Mouse (Mus musculus) embryonic facial prominence, embryonic 14.5 days (tissue): ENCODE measurements around the gene Pglyrp1. TPM values are rescaled to one million over a fixed set of nuclear protein-coding genes. Genes with fewer than 3 reads are reported as not detected.

Experiments used
- ATAC-seq: fragments of 200-750 bp; cut with Nextera tagmentation; 2 replicates; pipeline ENCODE4 v1.8.0; 2017; ENCODE audit warnings: low read depth, moderate number of reproducible peaks, moderate TSS enrichment
- DNase-seq: peaks from one replicate; pipeline ENCODE4 v3.0.0-alpha.2; 2015; ENCODE audit warnings: low spot score
- H3K27ac ChIP-seq: fragments of 300-500 bp; sonication (generic); replicated peaks from 2 replicates; pipeline ENCODE4 v1.5.1; 2014; ENCODE audit warnings: low read depth, mild to moderate bottlenecking, low read length, moderate library complexity
- H3K27me3 ChIP-seq: fragments of 300-500 bp; sonication (generic); replicated peaks from 2 replicates; pipeline ENCODE4 v1.6.1; 2014; ENCODE audit warnings: low read length; ENCODE audit not compliant: control insufficient read depth, insufficient read depth
- H3K36me3 ChIP-seq: fragments of 300-500 bp; sonication (generic); 2 replicates; pipeline ENCODE4 v1.6.1; 2014; ENCODE audit warnings: low read length, mixed read lengths; ENCODE audit not compliant: control insufficient read depth, insufficient read depth
- H3K4me1 ChIP-seq: fragments of 300-500 bp; sonication (generic); 2 replicates; pipeline ENCODE4 v1.6.1; 2014; ENCODE audit warnings: antibody characterized with exemption, low read length; ENCODE audit not compliant: control insufficient read depth, insufficient read depth
- H3K4me2 ChIP-seq: fragments of 300-500 bp; sonication (generic); 2 replicates; pipeline ENCODE4 v1.6.1; 2014; ENCODE audit warnings: low read depth, mild to moderate bottlenecking, low read length, moderate library complexity, mixed read lengths
- H3K4me3 ChIP-seq: fragments of 300-500 bp; sonication (generic); 2 replicates; pipeline ENCODE4 v1.5.1; 2014; ENCODE audit warnings: low read depth, mild to moderate bottlenecking, low read length
- H3K9ac ChIP-seq: fragments of 300-500 bp; sonication (generic); 2 replicates; pipeline ENCODE4 v1.6.1; 2014; ENCODE audit warnings: low read depth, mild to moderate bottlenecking, low read length, moderate library complexity, mixed read lengths
- H3K9me3 ChIP-seq: fragments of 300-500 bp; sonication (generic); 2 replicates; pipeline ENCODE4 v1.6.1; 2016; ENCODE audit warnings: low read length; ENCODE audit not compliant: control insufficient read depth
- WGBS: fragments of 180-500 bp; shearing (Covaris S2); extraction: QIAGEN DNeasy Blood & Tissue Kit; methylation state at CpG from one replicate; pipeline ENCODE4 v1.1.7; 2014; 5-methylcytosine and 5-hydroxymethylcytosine counted together
- polyA plus RNA-seq: library from polyadenylated mRNA; unstranded; fragments of >200 nt; fragmentation: Nextera tagmentation; extraction: Ambion mirVana; gene quantifications from 2 replicates; pipeline ENCODE4 v1.2.1, GENCODE M21; 2014

Pglyrp1 gene
- polyA plus RNA-seq, 1 experiment from 2014 or later: 10.0 TPM

GRCm38 (mm10) chr7:18893009-18893408 is 21.9 kb downstream of the Pglyrp1 start:
- Histone ChIP-seq H3K4me3 (peak overlapping the region; percentile 41; the same call in 1 of the 2 replicates), H3K4me1 (peaks cover 9% of the 10 kb centered on the region; the same call in 1 of the 2 replicates), H3K27ac (no peak overlapping the region), H3K4me2 (peak overlapping the region; percentile 85), H3K27me3 (0 out of 2 replicates have a peak, but pooled peaks cover 8% of the 10 kb centered on the region), H3K9ac (no peak overlapping the region), H3K36me3 (no peaks in the 10 kb centered on the region), H3K9me3 (no peaks in the 10 kb centered on the region)
- ATAC-seq (peak; percentile 12; the same call in 1 of the 2 replicates), DNase-seq (no peak)
- WGBS: 21% methylated on average over 7 of the region's 27 CpGs

- peak; percentile 68 for DNase-seq
- Histone ChIP-seq H3K4me3 (peak overlapping the region; percentile 40), H3K36me3 (peaks cover 6% of the 10 kb centered on the region; the same call in 1 of the 2 replicates), H3K9ac (peak overlapping the region; percentile 58), H3K9me3 (no peaks in the 10 kb centered on the region), H3K4me1 (peaks cover 9% of the 10 kb centered on the region; the same call in 1 of the 2 replicates), H3K27me3 (0 out of 2 replicates have a peak, but pooled peaks cover 8% of the 10 kb centered on the region), H3K4me2 (peak overlapping the region; percentile 85), H3K27ac (no peak overlapping the region)
- WGBS: under 1% methylated on average over 28 of the region's 41 CpGs
- ATAC-seq: peak; percentile 45
These were observed 22.7 kb downstream of the Pglyrp1 start for GRCm38 (mm10) chr7:18893651-18894430.

- Histone ChIP-seq H3K27me3 (0 out of 2 replicates have a peak, but pooled peaks cover 8% of the 10 kb centered on the region), H3K9me3 (no peaks in the 10 kb centered on the region), H3K4me1 (peaks cover 9% of the 10 kb centered on the region; the same call in 1 of the 2 replicates), H3K27ac (no peak overlapping the region), H3K4me2 (no peak overlapping the region), H3K9ac (no peak overlapping the region), H3K4me3 (no peak overlapping the region), H3K36me3 (peaks cover 25% of the 10 kb centered on the region)
- WGBS: 38% methylated on average over 5 of the region's 5 CpGs
- DNase-seq (peak; percentile 32), ATAC-seq (no peak)
These were observed 25.4 kb downstream of the Pglyrp1 start for GRCm38 (mm10) chr7:18896536-18896935.

- Histone ChIP-seq H3K9ac (no peak overlapping the region), H3K36me3 (peaks cover 31% of the 10 kb centered on the region), H3K27ac (no peak overlapping the region), H3K9me3 (no peaks in the 10 kb centered on the region), H3K4me1 (no peaks in the 10 kb centered on the region), H3K27me3 (no peaks in the 10 kb centered on the region), H3K4me2 (no peak overlapping the region), H3K4me3 (no peak overlapping the region)
- ATAC-seq (no peak), DNase-seq (no peak)
- 72% methylated on average over 1 of the region's 2 CpGs for WGBS
These were observed 29.4 kb downstream of the Pglyrp1 start for GRCm38 (mm10) chr7:18900513-18900912.

- DNase-seq (no peak), ATAC-seq (no peak)
- 69% methylated on average over 3 of the region's 3 CpGs for WGBS
These were observed 31.4 kb downstream of the Pglyrp1 start for GRCm38 (mm10) chr7:18902486-18902885.

GRCm38 (mm10) chr7:18904971-18905370 is 33.8 kb downstream of the Pglyrp1 start:
- WGBS: 70% methylated on average over 3 of the region's 3 CpGs
- no peak for ATAC-seq
- no peaks in the 10 kb centered on the region for H3K27me3 ChIP-seq
- H3K9me3 ChIP-seq: no peaks in the 10 kb centered on the region
- H3K4me1 ChIP-seq: peaks cover 14% of the 10 kb centered on the region; the same call in 1 of the 2 replicates
- H3K4me2 ChIP-seq: no peak overlapping the region
- H3K9ac ChIP-seq: no peak overlapping the region
- DNase-seq: no peak
- H3K27ac ChIP-seq: no peak overlapping the region
- H3K4me3 ChIP-seq: no peak overlapping the region
- H3K36me3 ChIP-seq: peaks cover 21% of the 10 kb centered on the region

More at GRCm38 (mm10) chr7:18902486-18902885, 31.4 kb downstream of the Pglyrp1 start:
- no peak overlapping the region for H3K4me2 ChIP-seq
- no peaks in the 10 kb centered on the region for H3K9me3 ChIP-seq
- no peak overlapping the region for H3K27ac ChIP-seq
- H3K4me3 ChIP-seq: no peak overlapping the region
- no peaks in the 10 kb centered on the region for H3K4me1 ChIP-seq
- no peaks in the 10 kb centered on the region for H3K27me3 ChIP-seq
- H3K9ac ChIP-seq: no peak overlapping the region
- H3K36me3 ChIP-seq: peaks cover 35% of the 10 kb centered on the region

GRCm38 (mm10) chr7:18909797-18910196 is 38.7 kb downstream of the Pglyrp1 start:
- H3K27ac ChIP-seq: no peak overlapping the region; the same call in 1 of the 2 replicates
- 0 out of 2 replicates have a peak, but pooled peaks cover 3% of the 10 kb centered on the region for H3K36me3 ChIP-seq
- no peak for DNase-seq
- peak overlapping the region; percentile 71 for H3K4me3 ChIP-seq
- 0 out of 2 replicates have a peak, but pooled peaks have one; percentile 1 for ATAC-seq
- H3K4me1 ChIP-seq: peaks cover 14% of the 10 kb centered on the region; the same call in 1 of the 2 replicates
- H3K4me2 ChIP-seq: peak overlapping the region; percentile 77
- H3K9me3 ChIP-seq: no peaks in the 10 kb centered on the region
- peak overlapping the region; percentile 68 for H3K9ac ChIP-seq
- no peaks in the 10 kb centered on the region for H3K27me3 ChIP-seq
- 5% methylated on average over 17 of the region's 17 CpGs for WGBS

GRCm38 (mm10) chr7:18910241-18910831 is 39.2 kb downstream of the Pglyrp1 start, which contains the start of gene Ccdc61:
Gene Ccdc61 (minus strand): TSS chr7:18910415.
- Histone ChIP-seq H3K36me3 (0 out of 2 replicates have a peak, but pooled peaks cover 3% of the 10 kb centered on the region), H3K4me3 (peak within 1 kb of the TSS; percentile 71), H3K27ac (no peak within 1 kb of the TSS; the same call in 1 of the 2 replicates), H3K4me1 (peaks cover 14% of the 10 kb centered on the region; the same call in 1 of the 2 replicates), H3K9ac (peak within 1 kb of the TSS; percentile 68), H3K27me3 (no peaks in the 10 kb centered on the region), H3K4me2 (peak within 1 kb of the TSS; percentile 77), H3K9me3 (no peaks in the 10 kb centered on the region)
- ATAC-seq (peak; percentile 100), DNase-seq (peak; percentile 99)
- WGBS: under 1% methylated on average over 33 of the region's 33 CpGs
